Mouse (Mus musculus): Measurements from ENCODE around the gene Postn.

Postn gene

GRCm38 (mm10) chr3:54417833-54418386 is 57.0 kb downstream of the Postn start:
- peak; percentile 10 for DNase-seq (ENCODE audit: low read depth, low spot score)

- no peak for DNase-seq (ENCODE audit: low read depth, low spot score)
Measured at GRCm38 (mm10) chr3:54420189-54420928, 59.5 kb downstream of the Postn start.

- peak; percentile 38 for DNase-seq (ENCODE audit: low read depth, low spot score)
Measured at GRCm38 (mm10) chr3:54420983-54421382, 60.1 kb downstream of the Postn start.

- DNase-seq (ENCODE audit: low read depth, low spot score): no peak
Measured at GRCm38 (mm10) chr3:54421666-54422065, 60.8 kb downstream of the Postn start.

GRCm38 (mm10) chr3:54424146-54424545 is 63.2 kb downstream of the Postn start:
- DNase-seq (ENCODE audit: low read depth, low spot score): no peak

GRCm38 (mm10) chr3:54431663-54432062 is 70.8 kb downstream of the Postn start:
- no peak for DNase-seq (ENCODE audit: low read depth, low spot score)

GRCm38 (mm10) chr3:54432167-54432566 is 71.3 kb downstream of the Postn start:
- DNase-seq (ENCODE audit: low read depth, low spot score): no peak

DNA sequence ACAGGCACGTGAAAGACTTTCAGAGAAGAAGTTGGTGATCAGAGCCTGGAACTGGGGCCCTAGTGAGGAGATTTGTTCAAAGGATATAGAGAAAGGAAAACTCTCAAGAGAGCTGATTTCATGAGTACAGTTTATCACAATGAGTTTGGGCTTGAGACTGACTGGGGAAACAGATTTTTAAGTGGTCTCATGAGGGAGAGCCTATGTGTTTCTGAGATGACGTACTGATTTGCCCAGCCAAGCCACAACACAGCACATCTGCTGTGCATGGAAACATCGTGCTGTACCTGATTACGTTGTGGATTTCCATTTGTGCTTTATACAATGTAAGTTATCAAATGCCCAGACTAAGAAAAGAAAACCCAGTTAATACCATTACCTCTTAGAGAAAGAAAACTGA is 71.7 kb downstream of the Postn start:
- no peak for DNase-seq (ENCODE audit: low read depth, low spot score)

GRCm38 (mm10) chr3:54434571-54434970 is 73.7 kb downstream of the Postn start:
- DNase-seq (ENCODE audit: low read depth, low spot score): no peak

- no peak for DNase-seq (ENCODE audit: low read depth, low spot score)
Measured at GRCm38 (mm10) chr3:54436373-54436964, 75.6 kb downstream of the Postn start.
